Mouse (Mus musculus) CH12.LX (cell line): ENCODE measurements around the gene Zscan20.

Source experiments
- CTCF ChIP-seq, 2 experiments: IDR thresholded peaks in 1 of 2; conservative IDR thresholded peaks in 1 of 2; 2 replicates each; pipeline ENCODE4 v1.5.1; 2011 to 2012; ENCODE audit warnings: low read depth in 2 of 2, low read length in 2 of 2, improper control_type of control experiment in 1 of 2, inconsistent platforms in 1 of 2, mild to moderate bottlenecking in 1 of 2, moderate library complexity in 1 of 2
- E2F4 ChIP-seq: IDR thresholded peaks from 2 replicates; pipeline ENCODE4 v1.6.1; 2011; ENCODE audit warnings: low read depth, low read length, improper control_type of control experiment; ENCODE audit not compliant: insufficient replicate concordance
- EP300 ChIP-seq: IDR thresholded peaks from 2 replicates; pipeline ENCODE4 v1.6.1; 2011; ENCODE audit warnings: low read length, improper control_type of control experiment
- JUND ChIP-seq: conservative IDR thresholded peaks from 2 replicates; pipeline ENCODE4 v1.6.1; 2011; ENCODE audit warnings: low read depth, low read length, improper control_type of control experiment
- MAFK ChIP-seq: IDR thresholded peaks from 2 replicates; pipeline ENCODE4 v1.6.1; 2011; ENCODE audit warnings: low read length, improper control_type of control experiment; ENCODE audit not compliant: insufficient replicate concordance
- MAX ChIP-seq: IDR thresholded peaks from 2 replicates; pipeline ENCODE4 v1.6.1; 2011; ENCODE audit warnings: low read length, improper control_type of control experiment
- MEF2A ChIP-seq: IDR thresholded peaks from 2 replicates; pipeline ENCODE4 v1.6.1; 2014; ENCODE audit warnings: low read depth, mild to moderate bottlenecking, inconsistent platforms, low read length, improper control_type of control experiment, borderline replicate concordance
- MYC ChIP-seq: IDR thresholded peaks from 2 replicates; pipeline ENCODE4 v1.6.1; 2011; ENCODE audit warnings: low read depth, mild to moderate bottlenecking, improper control_type of control experiment, low read length
- POLR2A ChIP-seq: IDR thresholded peaks from 2 replicates; pipeline ENCODE4 v1.6.1; 2011; ENCODE audit warnings: low read depth, mild to moderate bottlenecking, improper control_type of control experiment, low read length
- RAD21 ChIP-seq: IDR thresholded peaks from 2 replicates; pipeline ENCODE4 v1.6.1; 2011; ENCODE audit warnings: low read depth, mild to moderate bottlenecking, low read length, improper control_type of control experiment, moderate library complexity
- TBP ChIP-seq: conservative IDR thresholded peaks from 2 replicates; pipeline ENCODE4 v1.6.1; 2011; ENCODE audit warnings: low read depth, low read length, improper control_type of control experiment
- ZC3H11A ChIP-seq: IDR thresholded peaks from 2 replicates; pipeline ENCODE4 v1.6.1; 2012; ENCODE audit warnings: low read depth, mild to moderate bottlenecking, inconsistent platforms, low read length, improper control_type of control experiment
- ZNF384 ChIP-seq: IDR thresholded peaks from 2 replicates; pipeline ENCODE4 v1.6.1; 2012; ENCODE audit warnings: low read depth, low read length, improper control_type of control experiment, inconsistent platforms

DNA sequence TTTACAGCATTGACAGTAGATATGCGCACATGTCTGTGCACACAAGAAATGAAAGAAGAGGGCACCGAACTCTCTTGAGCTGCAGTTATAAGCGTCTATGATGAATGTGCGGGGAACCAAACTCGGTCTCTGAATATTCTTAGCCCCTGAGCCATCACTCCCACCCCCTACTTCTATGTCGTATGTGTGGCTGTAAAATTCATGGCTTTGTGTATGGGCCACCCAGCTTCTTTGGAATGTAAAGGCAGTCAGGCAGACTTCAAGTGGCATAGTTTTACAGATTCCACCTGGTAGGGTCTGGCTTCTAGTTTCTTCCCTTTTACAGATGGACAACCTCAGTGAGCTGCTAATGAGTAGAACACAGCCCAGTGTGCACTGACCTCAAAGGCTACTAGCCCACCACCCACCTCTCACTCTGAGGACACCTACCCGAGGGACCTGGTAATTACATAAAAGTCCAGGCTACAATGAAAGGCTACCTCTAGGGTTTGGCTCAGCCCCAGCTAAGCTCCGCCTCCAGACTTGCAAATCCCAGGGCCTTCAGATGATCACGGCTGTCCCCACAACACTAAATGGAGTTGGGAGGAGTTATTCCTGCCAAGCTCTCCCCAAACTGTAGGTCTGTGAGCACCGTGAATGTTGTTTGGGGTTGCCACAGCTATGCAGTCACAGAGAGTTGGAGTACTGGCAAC is 26.1 kb upstream of the Zscan20 start:
- no peak for TF ChIP-seq POLR2A
- no peak for TF ChIP-seq JUND
- TF ChIP-seq TBP: no peak
- TF ChIP-seq MAX: no peak
- no peak for TF ChIP-seq RAD21
- no peak for TF ChIP-seq MYC
- TF ChIP-seq E2F4: no peak
- TF ChIP-seq EP300: no peak
- TF ChIP-seq ZC3H11A: no peak
- TF ChIP-seq MAFK: no peak
- TF ChIP-seq MEF2A: no peak
- TF ChIP-seq ZNF384: no peak
- no peak for TF ChIP-seq CTCF (conservative IDR thresholded peaks at IDR 0.05 in 1 of 2, IDR thresholded peaks at IDR 0.05 in 1 of 2; ENCODE audit: low read depth in 2 of 2, low read length in 2 of 2)
